Mouse (Mus musculus): ENCODE results near the gene Src. TPM values are rescaled to one million over a fixed set of nuclear protein-coding genes. Genes with fewer than 3 reads are reported as not detected.

Gene Src
- polyA plus RNA-seq, 1 experiment: 24.6 TPM

DNA sequence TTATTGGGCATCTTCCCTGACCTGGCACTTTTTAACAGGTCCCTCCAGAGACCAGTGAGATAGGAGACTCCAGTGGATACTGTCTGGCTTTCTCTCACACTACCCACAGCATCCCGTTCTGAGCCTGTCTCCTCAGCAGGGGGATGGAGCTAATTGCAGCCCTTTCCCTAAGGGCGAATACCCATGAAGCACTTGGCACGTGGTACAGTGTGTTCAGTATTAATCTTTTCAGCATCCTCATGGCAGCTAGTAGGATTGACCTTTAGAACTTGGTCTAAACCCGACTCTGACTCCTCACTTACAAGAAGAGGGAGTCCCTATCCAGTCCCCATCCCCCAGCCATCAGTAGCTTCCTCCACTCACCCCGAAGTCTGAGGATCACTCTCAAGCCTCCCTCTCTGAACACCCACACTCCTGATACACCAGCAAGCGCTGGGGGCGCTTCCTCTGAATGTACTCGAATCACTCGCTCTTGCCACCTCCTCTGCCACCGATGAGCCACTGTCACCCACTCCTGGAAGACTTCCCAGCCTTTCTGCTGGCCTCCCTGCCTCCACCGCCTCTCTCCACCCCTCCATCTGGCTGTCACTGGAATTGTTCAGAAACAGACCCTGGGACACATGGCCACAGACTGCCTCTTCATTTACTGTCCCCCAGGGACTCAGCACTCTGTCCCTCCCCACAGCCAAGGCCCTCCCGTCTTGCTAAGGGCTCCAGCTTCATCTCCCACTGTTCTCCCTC is 8.3 kb upstream of the Src start:
- Histone ChIP-seq H3K4me3 (ENCODE audit: control insufficient read depth, insufficient read depth, low read length) (no peak overlapping the region), H3K36me3 (ENCODE audit: control insufficient read depth, insufficient read depth, low read length) (no peaks in the 10 kb centered on the region), H3K4me1 (replicated peaks; ENCODE audit: control insufficient read depth, insufficient read depth, low read length) (peaks cover 7% of the 10 kb centered on the region; the same call in 1 of the 2 replicates), H3K27ac (ENCODE audit: control insufficient read depth, insufficient read depth, low read length) (no peak overlapping the region), H3K27me3 (ENCODE audit: control insufficient read depth, insufficient read depth, low read length) (no peaks in the 10 kb centered on the region)
- no peak for DNase-seq
- 86% methylated on average over 12 of the region's 12 CpGs for WGBS
- TF ChIP-seq CTCF (IDR thresholded peaks at IDR 0.05; ENCODE audit: borderline replicate concordance, control insufficient read depth, extremely low read depth, insufficient read depth, low read length, poor library complexity) (no peak), POLR2A (IDR thresholded peaks at IDR 0.05; ENCODE audit: control insufficient read depth, extremely low read depth, insufficient read depth, low read length, poor library complexity) (no peak)

GRCm38 (mm10) chr2:157411151-157411693 is 7.0 kb upstream of the Src start:
- Histone ChIP-seq H3K4me3 (ENCODE audit: control insufficient read depth, insufficient read depth, low read length) (no peak overlapping the region), H3K4me1 (replicated peaks; ENCODE audit: control insufficient read depth, insufficient read depth, low read length) (no peaks in the 10 kb centered on the region), H3K27me3 (ENCODE audit: control insufficient read depth, insufficient read depth, low read length) (no peaks in the 10 kb centered on the region), H3K36me3 (ENCODE audit: control insufficient read depth, insufficient read depth, low read length) (no peaks in the 10 kb centered on the region), H3K27ac (ENCODE audit: control insufficient read depth, insufficient read depth, low read length) (no peak overlapping the region)
- 93% methylated on average over 6 of the region's 6 CpGs for WGBS
- TF ChIP-seq POLR2A (IDR thresholded peaks at IDR 0.05; ENCODE audit: control insufficient read depth, extremely low read depth, insufficient read depth, low read length, poor library complexity): no peak
- TF ChIP-seq CTCF (IDR thresholded peaks at IDR 0.05; ENCODE audit: borderline replicate concordance, control insufficient read depth, extremely low read depth, insufficient read depth, low read length, poor library complexity): no peak
- DNase-seq: no peak

DNA sequence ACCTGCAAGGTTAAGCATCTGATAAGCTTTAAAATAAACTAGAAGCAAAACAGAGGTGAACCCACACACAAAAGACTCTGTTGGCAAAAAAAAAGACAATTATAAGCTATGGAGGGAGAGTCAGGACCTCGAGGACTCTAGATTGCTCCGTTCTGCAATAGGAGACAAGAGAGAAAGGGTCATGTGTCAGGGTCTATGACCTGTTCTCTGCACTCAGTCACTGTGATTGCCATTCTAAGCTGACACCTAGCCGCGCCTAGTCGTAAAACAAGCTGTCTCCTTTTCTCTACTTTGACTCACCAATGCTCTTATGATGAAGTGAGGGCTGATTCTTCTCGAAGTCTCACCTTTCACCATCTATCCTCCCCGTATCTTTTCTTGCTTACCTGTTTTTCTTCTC is 5.7 kb upstream of the Src start:
- Histone ChIP-seq H3K4me3 (ENCODE audit: control insufficient read depth, insufficient read depth, low read length) (no peak overlapping the region), H3K27me3 (ENCODE audit: control insufficient read depth, insufficient read depth, low read length) (no peaks in the 10 kb centered on the region), H3K4me1 (replicated peaks; ENCODE audit: control insufficient read depth, insufficient read depth, low read length) (no peaks in the 10 kb centered on the region), H3K36me3 (ENCODE audit: control insufficient read depth, insufficient read depth, low read length) (no peaks in the 10 kb centered on the region), H3K27ac (ENCODE audit: control insufficient read depth, insufficient read depth, low read length) (no peak overlapping the region)
- no peak for DNase-seq
- TF ChIP-seq POLR2A (IDR thresholded peaks at IDR 0.05; ENCODE audit: control insufficient read depth, extremely low read depth, insufficient read depth, low read length, poor library complexity): no peak
- no peak for TF ChIP-seq CTCF (IDR thresholded peaks at IDR 0.05; ENCODE audit: borderline replicate concordance, control insufficient read depth, extremely low read depth, insufficient read depth, low read length, poor library complexity)
- WGBS: 84% methylated on average over 7 of the region's 7 CpGs

- no peaks in the 10 kb centered on the region for H3K4me1 ChIP-seq (replicated peaks; ENCODE audit: control insufficient read depth, insufficient read depth, low read length)
Measured at GRCm38 (mm10) chr2:157417229-157417628, 1.0 kb upstream of the Src start.

DNA sequence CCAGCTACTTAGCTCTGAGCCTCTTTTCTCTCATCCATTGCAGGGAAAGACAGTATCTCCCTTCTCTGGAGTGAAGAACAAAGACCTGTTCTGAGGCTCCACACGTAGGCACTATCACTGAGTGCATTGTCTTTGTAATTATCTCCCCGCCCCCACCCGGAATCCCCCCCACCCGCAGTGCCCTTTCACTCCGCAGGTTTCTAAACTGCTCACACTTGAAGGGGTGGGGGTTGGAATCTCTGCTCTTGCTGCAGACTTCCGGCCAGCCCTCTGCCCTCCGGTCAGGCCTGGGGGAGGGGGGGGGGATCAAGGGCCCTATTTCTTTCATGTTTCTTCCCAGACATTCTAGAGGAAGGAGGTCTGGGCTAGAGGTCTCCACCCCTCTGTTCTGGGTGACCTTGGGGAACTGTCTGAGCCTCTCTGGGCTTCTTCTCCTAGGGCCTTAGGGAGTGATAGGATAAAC is 396 bp downstream of the Src start:
- WGBS: 39% methylated on average over 7 of the region's 7 CpGs
- H3K4me3 ChIP-seq (ENCODE audit: control insufficient read depth, insufficient read depth, low read length): no peak overlapping the region
- H3K36me3 ChIP-seq (ENCODE audit: control insufficient read depth, insufficient read depth, low read length): no peaks in the 10 kb centered on the region
- H3K4me1 ChIP-seq (replicated peaks; ENCODE audit: control insufficient read depth, insufficient read depth, low read length): no peaks in the 10 kb centered on the region
- peaks cover 2% of the 10 kb centered on the region; the same call in 1 of the 2 replicates for H3K27me3 ChIP-seq (ENCODE audit: control insufficient read depth, insufficient read depth, low read length)
- H3K27ac ChIP-seq (ENCODE audit: control insufficient read depth, insufficient read depth, low read length): no peak overlapping the region
- no peak for DNase-seq
- no peak for TF ChIP-seq POLR2A (IDR thresholded peaks at IDR 0.05; ENCODE audit: control insufficient read depth, extremely low read depth, insufficient read depth, low read length, poor library complexity)
- TF ChIP-seq CTCF (IDR thresholded peaks at IDR 0.05; ENCODE audit: borderline replicate concordance, control insufficient read depth, extremely low read depth, insufficient read depth, low read length, poor library complexity): no peak

More at GRCm38 (mm10) chr2:157417229-157417628, 1.0 kb upstream of the Src start:
- Histone ChIP-seq H3K4me3 (ENCODE audit: control insufficient read depth, insufficient read depth, low read length) (no peak overlapping the region), H3K36me3 (ENCODE audit: control insufficient read depth, insufficient read depth, low read length) (no peaks in the 10 kb centered on the region), H3K27ac (ENCODE audit: control insufficient read depth, insufficient read depth, low read length) (no peak overlapping the region), H3K27me3 (ENCODE audit: control insufficient read depth, insufficient read depth, low read length) (no peaks in the 10 kb centered on the region)
- DNase-seq: no peak
- TF ChIP-seq POLR2A (IDR thresholded peaks at IDR 0.05; ENCODE audit: control insufficient read depth, extremely low read depth, insufficient read depth, low read length, poor library complexity): no peak
- no peak for TF ChIP-seq CTCF (IDR thresholded peaks at IDR 0.05; ENCODE audit: borderline replicate concordance, control insufficient read depth, extremely low read depth, insufficient read depth, low read length, poor library complexity)
- 86% methylated on average over 6 of the region's 6 CpGs for WGBS

DNA sequence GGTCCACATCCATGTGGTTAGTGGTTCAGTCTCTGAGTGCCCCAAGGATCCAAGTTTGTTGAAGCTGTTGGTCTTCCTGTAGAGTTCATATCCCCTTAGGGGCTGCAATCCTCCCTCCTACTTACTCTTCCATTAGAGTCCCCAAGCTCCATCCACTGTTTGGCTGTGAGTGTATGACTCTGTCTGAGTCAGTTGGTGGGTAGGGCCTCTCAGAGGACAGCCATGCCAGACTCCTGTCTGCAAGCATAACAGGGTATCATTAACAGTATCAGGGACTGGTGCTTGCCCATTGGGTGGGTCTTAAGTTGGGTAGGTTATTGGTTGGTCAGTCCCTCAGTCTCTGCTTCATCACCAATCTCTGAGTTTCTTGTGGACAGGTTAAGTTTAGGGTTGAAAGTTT is 1.3 kb downstream of the Src start:
- TF ChIP-seq POLR2A (IDR thresholded peaks at IDR 0.05; ENCODE audit: control insufficient read depth, extremely low read depth, insufficient read depth, low read length, poor library complexity): no peak
- TF ChIP-seq CTCF (IDR thresholded peaks at IDR 0.05; ENCODE audit: borderline replicate concordance, control insufficient read depth, extremely low read depth, insufficient read depth, low read length, poor library complexity): no peak
- H3K4me1 ChIP-seq (replicated peaks; ENCODE audit: control insufficient read depth, insufficient read depth, low read length): no peaks in the 10 kb centered on the region
- H3K36me3 ChIP-seq (ENCODE audit: control insufficient read depth, insufficient read depth, low read length): no peaks in the 10 kb centered on the region
- H3K27me3 ChIP-seq (ENCODE audit: control insufficient read depth, insufficient read depth, low read length): peaks cover 10% of the 10 kb centered on the region
- H3K4me3 ChIP-seq (ENCODE audit: control insufficient read depth, insufficient read depth, low read length): no peak overlapping the region
- no peak for DNase-seq
- no peak overlapping the region for H3K27ac ChIP-seq (ENCODE audit: control insufficient read depth, insufficient read depth, low read length)
